Mouse (Mus musculus): Measurements from ENCODE around the gene Ccer2.

- TF ChIP-seq ZC3H11A (IDR thresholded peaks at IDR 0.05; ENCODE audit: low read depth, low read length), result no peak
- peak in 1 of 2 experiments; percentile 24; a peak in 1 of 4 replicates for TF ChIP-seq EP300 (IDR thresholded peaks at IDR 0.05; ENCODE audit: low read depth in 1 of 2, low read length in 2 of 2)
- no peak for TF ChIP-seq HCFC1 (IDR thresholded peaks at IDR 0.05; ENCODE audit: low read depth, low read length)
- TF ChIP-seq POLR2AphosphoS5 (IDR thresholded peaks at IDR 0.05; ENCODE audit: borderline replicate concordance, low read depth, low read length), result no peak
- no peak for TF ChIP-seq NELFE (IDR thresholded peaks at IDR 0.05; ENCODE audit: low read depth, low read length)
- TF ChIP-seq NRF1 (IDR thresholded peaks at IDR 0.05; ENCODE audit: insufficient read depth, low read depth, low read length, poor library complexity, severe bottlenecking), result 0 out of 2 replicates have a peak, but pooled peaks have one; percentile 5
- no peak for TF ChIP-seq USF1 (IDR thresholded peaks at IDR 0.05; ENCODE audit: low read depth, low read length)
- no peak for TF ChIP-seq CTCF (IDR thresholded peaks at IDR 0.05 in 2 of 3, conservative IDR thresholded peaks at IDR 0.05 in 1 of 3; ENCODE audit: control insufficient read depth in 1 of 3, insufficient read depth in 1 of 3, low read depth in 2 of 3, low read length in 3 of 3, poor library complexity in 1 of 3, severe bottlenecking in 1 of 3)
- TF ChIP-seq CHD2 (IDR thresholded peaks at IDR 0.05; ENCODE audit: low read length), result no peak
- no peak for TF ChIP-seq POLR2A (IDR thresholded peaks at IDR 0.05; ENCODE audit: control insufficient read depth in 1 of 2, insufficient read depth in 1 of 2, low read depth in 1 of 2, low read length in 2 of 2, poor library complexity in 1 of 2)
- TF ChIP-seq JUND (IDR thresholded peaks at IDR 0.05; ENCODE audit: low read depth, low read length), result no peak
- no peak for TF ChIP-seq ELF1 (IDR thresholded peaks at IDR 0.05; ENCODE audit: low read depth, low read length)
- TF ChIP-seq GABPA (IDR thresholded peaks at IDR 0.05; ENCODE audit: low read depth, low read length), result no peak
These were observed 14.3 kb downstream of the Ccer2 start for GRCm38 (mm10) chr7:28770309-28770708.

All from MEL (cell line).